Mouse (Mus musculus) heart, adult 2 months (tissue): ENCODE results near the gene Olfr153. TPM values are rescaled to one million over a fixed set of nuclear protein-coding genes. Genes with fewer than 3 reads are reported as not detected.
"Not testable (repeated sequence)": the region's sequence is repeated elsewhere in the genome, so short reads cannot be mapped to it uniquely, and the experiment has no call there.

Source experiments
- DNase-seq, 2 experiments: peaks; one replicate each; pipeline ENCODE4 v3.0.0; 2021
- H3K27ac ChIP-seq: fragments of 200-600 bp; 2 replicates; pipeline ENCODE4 v1.8.1; 2022
- H3K27me3 ChIP-seq: fragments of 200-500 bp; 2 replicates; pipeline ENCODE4 v1.6.1; 2012; ENCODE audit warnings: mild to moderate bottlenecking, low read length, inconsistent platforms, mixed read lengths; ENCODE audit not compliant: control insufficient read depth, insufficient read depth
- H3K36me3 ChIP-seq: fragments of 200-500 bp; 2 replicates; pipeline ENCODE4 v1.6.1; 2012; ENCODE audit warnings: low read length, inconsistent platforms; ENCODE audit not compliant: control insufficient read depth, insufficient read depth
- H3K4me1 ChIP-seq: fragments of 200-500 bp; 2 replicates; pipeline ENCODE4 v1.6.1; 2011; ENCODE audit warnings: low read length; ENCODE audit not compliant: control insufficient read depth, insufficient read depth
- H3K4me3 ChIP-seq: fragments of 200-600 bp; 2 replicates; pipeline ENCODE4 v1.8.1; 2022
- H3K79me2 ChIP-seq: fragments of 200-500 bp; replicated peaks from 2 replicates; pipeline ENCODE4 v1.6.1; 2012; ENCODE audit warnings: mild to moderate bottlenecking, inconsistent platforms, low read length, moderate library complexity, mixed read lengths; ENCODE audit not compliant: control insufficient read depth, insufficient read depth
- H3K9ac ChIP-seq: fragments of 200-500 bp; 2 replicates; pipeline ENCODE4 v1.6.1; 2012; ENCODE audit warnings: low read depth, mild to moderate bottlenecking, control low read depth, inconsistent platforms, low read length, mixed read lengths
- CTCF ChIP-seq: fragments of 200-600 bp; IDR thresholded peaks from 2 replicates; pipeline ENCODE4 v1.8.1; 2022; ENCODE audit warnings: antibody characterized with exemption, mild to moderate bottlenecking, moderate library complexity
- EP300 ChIP-seq: fragments of 200-500 bp; IDR thresholded peaks from 2 replicates; pipeline ENCODE4 v1.6.1; 2011; ENCODE audit warnings: low read depth, low read length, control low read depth; ENCODE audit not compliant: insufficient read depth
- POLR2A ChIP-seq: fragments of 200-500 bp; IDR thresholded peaks from 2 replicates; pipeline ENCODE4 v1.6.1; 2011; ENCODE audit warnings: mild to moderate bottlenecking, low read depth, low read length, control low read depth; ENCODE audit not compliant: insufficient read depth
- WGBS: fragments of 180-500 bp; shearing (Covaris S2); methylation state at CpG from one replicate; pipeline ENCODE4 v1.1.7; 2018; 5-methylcytosine and 5-hydroxymethylcytosine counted together
- intact Hi-C: fragments of 180-260 bp; cut with DNase I; formaldehyde crosslinking; loops from one replicate; pipeline ENCODE4 v1.15.1; 2025
- long read RNA-seq: library from polyadenylated mRNA; stranded (forward); transcript quantifications from one replicate; pipeline ENCODE4 v2.0.0, GENCODE M21; 2021
- polyA plus RNA-seq: library from polyadenylated mRNA; depleted of rRNA; stranded (reverse); fragments of >200 nt; gene quantifications from 2 replicates; pipeline ENCODE4 v1.2.3, GENCODE M21; 2012; rRNA removed
- total RNA-seq, 2 experiments: library from RNA; stranded (reverse); gene quantifications; 2 replicates each; pipeline ENCODE4 v1.2.3; 2021

Olfr153 gene
- total RNA-seq: not detected
- polyA plus RNA-seq: 0.08 TPM in 1 of 2 replicates, not detected in the other
- long read RNA-seq: 0 reads

- Histone ChIP-seq H3K27me3 (no peaks in the 10 kb centered on the region), H3K9ac (no peak within 1 kb of the TSS), H3K27ac (no peak within 1 kb of the TSS), H3K36me3 (no peaks in the 10 kb centered on the region), H3K4me3 (no peak within 1 kb of the TSS), H3K4me1 (no peaks in the 10 kb centered on the region), H3K79me2 (no peaks in the 10 kb centered on the region)
- no peak for DNase-seq
- no peak for TF ChIP-seq POLR2A
- no peak for TF ChIP-seq EP300
- TF ChIP-seq CTCF: no peak
- intact Hi-C loops: no loop called here
These were observed at the start of gene Olfr153 for GRCm38 (mm10) chr2:87531496-87531895. Gene Olfr153 (plus strand): TSS chr2:87531796.

GRCm38 (mm10) chr2:87482276-87482675, 49.3 kb upstream of the Olfr153 start:
- DNase-seq: no peak
- Histone ChIP-seq H3K27ac (no peak overlapping the region), H3K4me3 (no peak overlapping the region), H3K79me2 (no peaks in the 10 kb centered on the region), H3K9ac (no peak overlapping the region), H3K4me1 (no peaks in the 10 kb centered on the region), H3K36me3 (no peaks in the 10 kb centered on the region), H3K27me3 (no peaks in the 10 kb centered on the region)
- 74% methylated on average over 2 of the region's 2 CpGs for WGBS
- no peak for TF ChIP-seq EP300
- TF ChIP-seq CTCF: no peak
- TF ChIP-seq POLR2A: no peak
- intact Hi-C loops: no loop called here

- intact Hi-C loops, DNase-seq, H3K27me3 ChIP-seq, H3K27ac ChIP-seq, H3K36me3 ChIP-seq, H3K79me2 ChIP-seq, H3K4me3 ChIP-seq, H3K4me1 ChIP-seq, H3K9ac ChIP-seq: not testable (repeated sequence)
- 81% methylated on average over 4 of the region's 5 CpGs for WGBS
These were observed 34.6 kb upstream of the Olfr153 start, which contains the start of gene Pramel7 for GRCm38 (mm10) chr2:87496993-87497392. Gene Pramel7 (minus strand): TSS chr2:87497093.

GRCm38 (mm10) chr2:87506265-87506664, 25.3 kb upstream of the Olfr153 start, which contains the start of gene Pramel6:
Gene Pramel6 (plus strand): TSS chr2:87506565.
- Histone ChIP-seq H3K79me2 (no peaks in the 10 kb centered on the region), H3K9ac (no peak within 1 kb of the TSS), H3K27me3 (no peaks in the 10 kb centered on the region), H3K27ac (no peak within 1 kb of the TSS), H3K36me3 (no peaks in the 10 kb centered on the region), H3K4me3 (no peak within 1 kb of the TSS), H3K4me1 (no peaks in the 10 kb centered on the region)
- WGBS: 73% methylated on average over 6 of the region's 6 CpGs
- DNase-seq: no peak
- TF ChIP-seq POLR2A (no peak), EP300 (no peak)
- intact Hi-C loops: no loop called here

GRCm38 (mm10) chr2:87515046-87515445, 16.6 kb upstream of the Olfr153 start:
- Histone ChIP-seq H3K9ac (no peak overlapping the region), H3K4me1 (no peaks in the 10 kb centered on the region), H3K36me3 (no peaks in the 10 kb centered on the region), H3K27me3 (no peaks in the 10 kb centered on the region), H3K79me2 (no peaks in the 10 kb centered on the region), H3K27ac (no peak overlapping the region), H3K4me3 (no peak overlapping the region)
- WGBS: 85% methylated on average over 2 of the region's 2 CpGs
- no peak for TF ChIP-seq POLR2A
- TF ChIP-seq CTCF: no peak
- TF ChIP-seq EP300: no peak
- intact Hi-C loops: no loop called here
- DNase-seq: no peak

GRCm38 (mm10) chr2:87515457-87516060, 16.0 kb upstream of the Olfr153 start:
- Histone ChIP-seq H3K4me3 (no peak overlapping the region), H3K4me1 (no peaks in the 10 kb centered on the region)
- WGBS: 55% methylated on average over 8 of the region's 8 CpGs

More at GRCm38 (mm10) chr2:87515457-87516060, 16.0 kb upstream of the Olfr153 start:
- H3K27ac ChIP-seq: no peak overlapping the region
- no peak for TF ChIP-seq EP300
- no peak for TF ChIP-seq CTCF
- TF ChIP-seq POLR2A: no peak
- H3K27me3 ChIP-seq: no peaks in the 10 kb centered on the region
- H3K9ac ChIP-seq: no peak overlapping the region
- H3K36me3 ChIP-seq: no peaks in the 10 kb centered on the region
- no peaks in the 10 kb centered on the region for H3K79me2 ChIP-seq
- intact Hi-C loops: no loop called here
- DNase-seq: no peak
